Mouse (Mus musculus) CD4-positive helper T cell, adult 2 months (primary cell): Measurements from ENCODE around the gene Cercam.
A peak's percentile ranks its signal among the peaks of the same experiment; 100 is the strongest.
"Not testable (repeated sequence)": the region's sequence is repeated elsewhere in the genome, so short reads cannot be mapped to it uniquely, and the experiment has no call there.

Source experiments
- DNase-seq: peaks from one replicate; pipeline ENCODE4 v3.0.0-alpha.2; 2012; ENCODE audit warnings: low read depth, missing footprints, low spot score

Gene Cercam

DNA sequence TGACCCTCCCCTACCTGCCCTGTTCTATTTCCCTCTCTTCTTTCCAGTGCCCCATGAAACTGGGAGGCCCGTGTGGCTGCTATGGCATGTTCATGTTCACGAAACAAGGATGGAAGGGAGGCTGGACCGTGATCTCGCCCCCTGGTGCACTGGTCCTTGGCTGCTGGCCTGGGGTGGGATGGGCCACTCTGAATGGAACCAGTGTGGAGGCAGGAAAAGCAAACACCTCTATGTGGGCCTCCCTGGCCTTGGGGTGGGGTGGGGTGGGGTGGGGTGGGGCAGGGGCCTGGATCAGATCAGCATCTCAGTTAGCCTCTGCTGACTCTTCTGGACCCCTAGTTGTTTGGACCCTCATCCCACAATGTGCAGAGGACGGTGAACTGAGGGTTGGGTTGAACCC lies 15.2 kb upstream of the Cercam start:
- DNase-seq = no peak

DNA sequence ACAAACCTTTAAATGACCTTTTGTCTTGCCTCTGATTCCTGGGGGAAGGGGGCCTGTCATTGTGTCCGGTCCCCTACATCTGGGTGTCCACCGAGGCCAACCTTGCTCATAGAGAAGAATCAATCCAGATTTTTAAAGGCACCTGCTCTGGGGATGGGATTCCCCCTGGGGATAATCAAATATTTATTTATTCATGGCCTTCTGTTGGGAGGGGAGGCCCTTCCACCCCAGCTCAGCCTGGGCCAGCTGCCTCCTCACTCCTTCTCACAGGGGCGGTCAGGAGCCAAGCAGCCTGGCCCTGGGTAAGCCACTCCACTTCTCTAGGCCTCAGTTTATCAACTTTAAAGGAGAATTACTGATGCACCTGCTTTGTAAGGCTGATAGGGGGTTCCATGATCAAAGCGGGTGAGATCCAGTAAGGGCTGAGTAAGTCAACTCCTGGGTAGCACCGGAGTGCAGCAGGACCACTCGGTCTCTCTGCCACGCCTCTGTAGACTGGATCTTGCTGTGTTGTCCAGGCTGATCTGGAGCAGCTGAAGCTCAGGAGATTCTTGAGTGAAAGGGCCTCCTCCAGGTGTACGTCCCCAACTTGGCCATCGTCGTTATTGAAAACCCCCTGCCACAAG lies 13.3 kb upstream of the Cercam start:
- no peak for DNase-seq

DNA sequence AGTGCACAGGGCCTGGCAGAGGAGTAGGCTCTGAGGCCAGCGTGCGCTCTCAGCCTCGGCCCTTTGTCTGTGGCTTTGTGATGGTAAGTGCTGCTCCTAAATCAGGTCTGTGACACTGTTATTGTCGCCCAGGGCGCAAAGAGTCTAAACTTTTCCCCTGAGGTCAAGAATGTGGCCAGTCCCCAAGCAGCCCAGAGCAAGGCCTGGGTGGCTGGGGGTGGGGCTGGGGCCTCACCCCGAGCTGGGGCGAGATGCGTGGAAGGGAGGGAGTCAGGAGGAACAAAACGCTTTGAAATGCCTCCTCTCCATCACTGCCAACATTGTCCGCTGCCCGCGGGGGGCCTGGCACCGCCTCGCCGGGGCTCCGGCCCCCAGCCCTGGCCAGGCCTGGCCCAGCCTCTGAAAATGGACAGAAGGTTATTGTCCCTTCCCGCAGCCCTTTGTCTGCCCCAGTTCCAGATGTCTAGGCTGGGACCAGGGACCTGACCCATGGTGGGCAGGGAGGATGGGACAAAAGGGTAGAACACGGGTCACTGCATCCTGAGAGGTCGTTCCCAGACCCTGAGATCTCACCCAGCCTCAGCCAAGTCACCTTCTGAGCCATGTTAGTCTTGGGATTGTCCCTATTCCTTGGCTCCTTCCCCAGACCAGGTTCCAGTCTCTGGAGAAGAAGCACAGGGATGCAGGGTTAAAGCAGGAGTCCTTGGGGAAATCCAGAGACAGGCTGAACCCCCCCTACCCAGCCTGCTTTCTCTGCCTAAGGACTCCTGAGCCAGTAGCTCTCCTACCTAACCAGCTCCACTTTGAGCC lies 12.3 kb upstream of the Cercam start:
- DNase-seq = no peak

DNA sequence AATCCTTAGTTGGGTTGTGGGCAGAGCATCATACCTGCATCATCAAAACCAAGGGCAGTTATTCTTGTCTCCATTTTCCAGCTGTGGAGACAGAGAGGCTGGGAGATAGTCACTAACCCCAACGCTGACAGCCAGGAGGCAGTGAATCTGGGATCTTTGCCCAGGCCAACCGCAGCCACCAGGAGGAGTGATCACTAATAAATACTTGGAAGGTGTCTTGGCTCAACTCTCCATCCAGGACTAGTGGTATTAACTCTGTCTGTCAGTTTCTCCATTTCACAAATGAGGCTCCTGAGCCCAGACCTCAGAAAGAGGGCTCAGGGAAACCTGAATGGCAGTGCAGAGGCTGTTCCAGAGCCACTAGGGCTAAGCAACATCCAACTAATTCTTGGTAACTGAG lies 11.6 kb upstream of the Cercam start:
- DNase-seq = no peak

DNA sequence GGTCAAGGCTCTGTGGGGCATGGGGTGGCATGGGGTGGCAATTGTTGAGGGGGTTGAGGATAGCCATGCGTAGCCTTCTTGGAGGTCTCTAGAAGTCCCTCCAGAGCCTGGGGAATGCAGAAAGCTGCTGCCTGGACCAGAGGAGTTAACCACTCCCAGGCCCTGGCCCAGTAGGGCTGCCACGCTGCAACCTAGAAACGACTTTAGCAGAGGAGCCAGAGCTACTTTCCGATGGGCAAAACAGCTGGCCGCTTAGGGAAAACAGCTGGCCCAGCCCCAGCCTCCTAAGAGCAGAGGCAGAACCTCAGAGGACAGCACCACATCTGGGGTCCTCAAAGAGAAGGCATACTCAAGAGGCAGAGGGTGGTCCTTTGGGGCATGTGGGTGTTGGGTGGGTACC lies 11.0 kb upstream of the Cercam start:
- no peak for DNase-seq

DNA sequence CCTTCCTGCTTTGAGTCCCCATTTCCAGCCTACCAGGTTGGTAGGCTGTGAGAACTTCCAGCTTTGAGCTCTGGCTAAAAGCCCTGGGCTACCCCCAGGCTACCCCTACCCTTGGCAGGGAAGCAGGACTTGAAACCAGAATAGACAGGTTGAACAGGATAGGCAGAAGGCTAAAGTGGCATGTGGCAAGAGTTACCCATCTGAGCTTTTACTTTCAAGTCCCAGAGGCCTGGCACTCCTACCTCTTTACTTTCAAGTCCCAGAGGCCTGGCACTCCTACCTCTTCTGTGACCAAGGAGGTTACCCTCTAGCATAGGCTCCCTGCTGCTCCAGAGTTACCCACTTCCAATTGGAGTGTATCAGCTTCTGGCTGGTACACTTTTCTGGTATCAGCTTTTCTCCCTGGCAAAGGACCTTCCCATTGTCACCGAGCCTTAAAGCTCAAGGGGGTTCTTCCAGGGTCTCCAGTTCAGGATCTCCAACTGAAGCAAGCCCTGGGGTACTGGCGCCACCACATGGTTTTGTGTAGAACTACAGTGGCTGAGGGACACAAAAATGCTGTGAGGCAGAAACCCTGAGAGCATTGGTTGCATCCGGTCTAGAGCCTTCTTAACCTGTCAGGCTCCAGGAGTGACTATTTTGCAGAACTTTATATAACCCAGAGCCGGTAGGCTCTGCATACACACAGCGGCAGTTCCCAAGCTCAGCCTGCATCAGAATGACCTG lies 10.1 kb upstream of the Cercam start:
- peak; percentile 46 for DNase-seq

DNA sequence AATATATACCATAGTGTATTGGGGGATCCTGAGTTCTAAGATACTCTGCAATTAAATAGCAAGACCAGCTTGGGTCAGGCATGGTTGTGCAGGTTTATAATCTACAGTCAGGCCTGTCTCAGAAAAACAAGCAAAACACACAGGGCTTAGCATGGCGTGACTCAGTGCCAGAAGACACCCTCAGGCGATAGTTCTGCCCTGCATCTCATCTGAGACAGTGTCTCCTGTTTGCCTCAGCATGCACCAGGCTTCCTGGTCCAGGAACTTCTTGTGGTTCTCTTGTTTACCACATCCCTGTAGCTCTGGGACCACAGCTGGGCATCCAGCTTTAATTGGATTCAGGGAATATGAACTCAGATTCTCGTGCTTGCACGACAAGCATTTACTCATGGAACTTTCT lies 3.8 kb upstream of the Cercam start:
- no peak for DNase-seq

DNA sequence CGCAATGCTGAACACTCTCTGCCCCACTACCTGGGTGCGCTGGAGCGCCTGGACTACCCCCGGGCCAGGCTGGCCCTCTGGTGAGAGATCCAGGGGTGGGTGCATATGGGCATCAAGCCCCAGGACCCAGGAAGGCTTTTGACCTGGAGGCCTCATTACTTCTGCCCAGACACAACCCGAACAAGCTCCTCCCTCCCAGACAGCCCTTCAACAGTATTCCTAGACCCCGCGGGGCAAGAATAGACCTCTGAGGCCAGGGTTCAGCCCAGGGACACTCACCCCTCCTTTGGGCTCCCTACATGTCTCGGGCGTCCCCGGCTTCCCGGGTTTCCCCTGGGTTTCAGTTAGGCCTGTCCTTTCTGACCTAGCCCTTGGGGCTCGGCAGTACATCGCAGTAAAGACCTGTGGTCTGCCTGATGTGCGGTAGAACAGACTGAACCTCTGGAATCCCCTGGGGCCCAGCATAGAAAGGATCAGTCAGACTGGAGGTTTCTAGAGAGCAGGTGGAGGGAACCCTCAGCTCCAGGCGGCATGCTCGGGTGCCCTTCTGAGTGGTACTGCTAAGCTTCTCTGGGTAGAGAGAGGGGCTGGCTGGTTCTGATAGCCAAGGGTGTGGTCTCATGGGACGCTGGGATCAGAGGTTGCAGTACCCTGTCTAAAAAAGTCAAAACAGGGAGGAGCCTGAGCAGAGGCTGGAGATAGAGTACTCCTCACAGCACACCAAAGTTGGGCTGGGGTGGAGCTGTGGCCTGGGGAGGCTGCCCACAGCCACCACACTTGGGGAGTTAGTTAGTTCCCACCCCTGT lies 885 bp downstream of the Cercam start:
- DNase-seq = peak; percentile 71

DNA sequence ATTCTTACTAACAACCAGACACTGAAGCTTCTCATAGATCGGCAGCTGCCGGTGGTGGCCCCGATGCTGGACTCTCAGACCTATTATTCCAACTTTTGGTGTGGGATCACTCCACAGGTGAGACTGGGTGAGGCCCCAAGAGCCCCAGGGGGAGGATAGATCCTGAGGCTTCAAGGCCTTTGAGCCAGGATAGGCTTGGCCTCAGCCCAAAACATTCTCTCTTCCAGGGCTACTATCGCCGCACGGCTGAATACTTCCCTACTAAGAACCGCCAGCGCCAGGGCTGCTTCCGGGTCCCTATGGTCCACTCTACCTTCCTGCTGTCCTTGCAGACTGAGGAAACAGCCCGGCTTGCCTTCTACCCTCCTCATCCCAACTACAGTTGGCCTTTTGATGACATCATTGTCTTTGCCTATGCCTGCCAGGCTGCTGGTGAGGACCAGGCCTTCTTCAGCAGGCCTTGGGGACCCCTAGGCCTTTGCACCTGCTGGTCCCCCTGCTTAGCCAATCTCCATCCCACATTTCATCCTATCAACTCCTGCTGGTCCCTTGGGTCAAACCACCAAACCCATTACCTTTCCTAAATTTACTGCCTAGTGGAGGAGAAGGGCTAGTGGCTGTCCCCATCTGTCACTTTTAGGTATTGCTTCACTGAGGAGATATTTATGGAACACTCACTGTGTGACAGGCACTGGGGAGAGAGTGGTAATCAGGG lies 3.8 kb downstream of the Cercam start:
- no peak for DNase-seq

DNA sequence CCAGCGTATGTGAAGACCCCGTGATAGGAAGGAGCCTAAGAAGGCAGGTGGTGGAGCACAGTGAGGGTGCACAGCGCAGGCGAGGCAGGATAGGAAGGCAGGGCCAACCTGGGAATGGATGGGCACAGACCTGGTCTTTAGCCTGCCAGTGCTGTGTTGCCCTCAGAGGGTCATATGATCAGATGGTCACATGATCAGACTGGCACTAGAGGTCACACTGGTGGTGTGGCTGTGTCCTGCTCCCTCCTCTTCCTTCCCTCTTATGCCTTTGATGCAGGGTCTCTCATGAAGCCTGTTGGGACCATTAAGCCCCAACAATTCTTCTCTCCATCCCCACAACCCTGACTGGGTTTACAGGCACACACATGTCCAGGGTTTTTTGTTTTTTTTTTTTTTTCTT lies 4.8 kb downstream of the Cercam start:
- no peak for DNase-seq

DNA sequence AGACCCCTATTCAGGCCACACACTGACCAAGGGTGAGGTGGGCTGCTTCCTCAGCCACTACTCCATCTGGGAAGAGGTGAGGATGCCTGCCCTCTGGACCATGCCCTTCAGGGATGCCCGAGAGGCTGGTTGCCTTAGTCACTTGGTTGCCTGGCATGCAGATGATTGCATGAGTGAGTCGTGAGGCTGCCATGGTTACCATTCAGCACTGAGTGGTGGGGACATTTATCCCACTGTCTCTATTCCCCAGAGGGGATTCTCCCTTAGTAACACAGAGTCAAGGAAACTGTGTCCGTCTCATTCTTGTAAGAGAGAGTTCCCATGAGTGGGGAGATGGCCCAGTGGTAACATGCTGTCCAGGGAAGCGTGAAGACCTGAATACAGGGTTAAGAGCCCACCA lies 9.1 kb downstream of the Cercam start:
- no peak for DNase-seq

DNA sequence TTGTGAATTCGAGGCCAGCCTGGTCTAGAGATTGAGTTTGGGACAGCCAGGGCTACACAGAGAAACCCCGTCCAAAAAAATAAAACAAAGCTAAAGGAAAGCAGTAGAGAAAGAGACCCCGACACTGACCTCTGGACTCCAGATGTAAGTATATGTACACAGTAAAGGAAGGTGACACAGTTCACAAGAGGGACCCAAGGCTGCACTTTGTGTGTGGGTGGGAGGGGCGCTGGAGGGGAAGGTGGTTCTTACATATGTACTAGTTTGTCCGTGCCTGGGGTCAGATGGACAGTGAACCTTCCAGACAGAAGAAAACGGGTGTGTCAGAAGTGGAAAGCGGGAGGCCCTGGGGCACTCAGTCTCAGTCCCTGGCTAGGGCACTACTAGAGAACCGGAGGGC lies 10.2 kb downstream of the Cercam start:
- no peak for DNase-seq

DNA sequence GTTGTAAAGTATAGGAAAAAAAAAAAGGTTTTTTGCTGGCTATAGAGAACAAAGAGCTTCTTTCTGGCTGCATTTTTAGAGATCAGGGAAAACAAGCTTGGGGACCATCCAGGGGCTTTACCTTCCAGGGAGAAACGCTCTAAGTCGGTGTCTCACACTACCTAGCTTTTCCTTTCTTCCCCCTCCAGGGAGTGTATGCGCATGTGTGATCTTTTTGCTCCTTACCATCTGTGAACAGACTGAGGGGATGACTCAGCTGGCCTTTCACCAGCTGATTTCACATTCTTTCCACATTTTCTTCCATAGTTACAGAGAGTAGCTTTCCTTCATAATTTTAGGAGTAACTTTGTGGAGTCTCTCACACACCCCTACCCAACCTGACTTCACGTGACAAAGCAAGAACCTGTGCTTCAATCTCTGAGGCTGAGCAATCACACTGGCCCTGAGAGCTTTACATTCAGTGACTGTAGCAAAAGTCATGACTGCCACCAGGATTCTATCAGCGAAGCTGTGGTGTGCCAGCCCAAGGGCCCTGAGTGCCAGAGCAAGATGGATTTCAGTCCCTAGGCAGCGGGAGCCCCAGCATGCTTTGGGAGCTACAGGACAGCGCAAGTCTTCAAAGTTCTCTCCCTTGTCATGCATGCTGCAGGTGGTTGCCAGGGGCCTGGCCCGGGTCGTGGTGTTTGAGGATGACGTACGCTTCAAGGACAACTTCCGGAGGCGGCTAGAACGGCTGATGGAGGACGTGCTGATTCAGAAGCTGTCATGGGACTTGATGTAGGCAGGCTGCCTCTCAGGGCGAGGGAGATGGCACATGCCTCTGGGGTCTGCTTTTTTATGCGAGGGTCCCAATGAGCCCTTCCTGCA lies 11.2 kb downstream of the Cercam start:
- no peak for DNase-seq

DNA sequence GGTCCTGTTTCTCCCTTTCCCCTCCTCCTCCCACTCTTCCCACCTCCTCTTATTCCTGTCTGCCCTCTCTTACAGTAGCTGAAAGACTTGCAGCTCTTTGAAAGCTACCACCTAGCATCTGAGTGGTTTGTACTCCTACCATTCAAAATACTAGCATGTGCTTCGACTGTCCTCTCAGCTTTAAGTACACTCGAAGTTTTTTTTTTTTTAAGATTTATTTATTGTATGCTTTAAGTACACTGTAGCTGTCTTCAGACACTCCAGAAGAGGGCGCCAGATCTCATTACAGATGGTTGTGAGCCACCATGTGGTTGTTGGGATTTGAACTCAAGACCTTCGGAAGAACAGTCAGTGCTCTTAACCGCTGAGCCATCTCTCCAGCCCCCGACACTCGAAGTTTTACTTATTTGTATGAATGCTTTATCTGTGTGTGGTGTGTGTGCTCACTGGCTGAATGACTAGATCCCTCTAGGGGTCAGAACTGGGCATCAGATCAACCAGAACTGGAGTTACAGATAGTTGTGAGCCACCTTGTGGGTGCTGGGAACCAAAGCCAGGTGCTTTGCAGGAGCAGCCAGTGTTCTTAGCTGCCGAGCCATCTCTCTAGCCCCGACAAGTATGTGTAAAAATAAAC lies 17.8 kb downstream of the Cercam start:
- not testable (repeated sequence) for DNase-seq

DNA sequence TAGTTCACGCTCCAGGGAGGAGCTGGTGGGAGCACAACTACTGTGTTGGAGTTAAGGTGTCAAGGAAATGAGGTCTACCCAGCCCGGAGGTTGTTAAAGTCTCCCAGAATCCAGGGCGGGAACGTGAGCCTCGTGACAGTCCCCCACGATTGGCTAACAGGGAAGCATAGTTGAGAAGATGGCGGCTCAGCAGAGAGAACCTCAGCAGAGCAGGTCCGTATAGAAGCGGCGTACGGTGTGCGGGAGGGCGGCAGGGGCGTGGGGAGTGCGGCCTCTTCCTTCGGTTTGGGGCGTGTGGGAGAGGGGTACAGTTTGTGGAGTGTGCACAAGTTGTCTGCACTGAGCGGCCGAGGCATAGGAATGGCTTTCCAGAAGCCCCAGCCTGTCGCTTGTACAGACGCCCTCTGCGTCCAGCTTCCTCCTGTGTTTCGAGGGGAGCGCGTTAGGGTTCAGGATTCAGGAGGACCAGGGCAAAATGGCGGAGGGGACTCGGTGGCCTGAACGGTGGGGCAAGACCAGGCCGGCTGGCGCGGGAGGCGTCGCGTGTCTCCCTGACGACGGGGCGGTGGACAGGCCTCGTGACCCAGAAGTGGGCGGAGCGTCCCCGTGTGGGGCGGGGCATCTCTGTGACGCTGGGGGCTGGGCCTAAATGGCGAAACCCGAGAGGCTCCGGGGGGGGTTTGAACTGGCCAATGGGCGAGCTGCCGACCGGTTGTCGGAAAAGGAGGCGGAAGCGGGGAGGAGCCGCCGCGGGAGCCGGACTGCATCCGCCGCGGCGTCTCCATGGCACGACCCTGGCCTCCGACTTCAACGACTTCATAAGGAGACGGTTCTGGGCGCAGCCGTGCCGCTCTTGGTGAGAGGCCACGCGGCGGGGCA lies 20.3 kb downstream of the Cercam start, which contains the start of gene Odf2:
Gene Odf2 (plus strand): TSS at position 156 of the 879 bp plus-strand sequence.
- peak; percentile 98 for DNase-seq

DNA sequence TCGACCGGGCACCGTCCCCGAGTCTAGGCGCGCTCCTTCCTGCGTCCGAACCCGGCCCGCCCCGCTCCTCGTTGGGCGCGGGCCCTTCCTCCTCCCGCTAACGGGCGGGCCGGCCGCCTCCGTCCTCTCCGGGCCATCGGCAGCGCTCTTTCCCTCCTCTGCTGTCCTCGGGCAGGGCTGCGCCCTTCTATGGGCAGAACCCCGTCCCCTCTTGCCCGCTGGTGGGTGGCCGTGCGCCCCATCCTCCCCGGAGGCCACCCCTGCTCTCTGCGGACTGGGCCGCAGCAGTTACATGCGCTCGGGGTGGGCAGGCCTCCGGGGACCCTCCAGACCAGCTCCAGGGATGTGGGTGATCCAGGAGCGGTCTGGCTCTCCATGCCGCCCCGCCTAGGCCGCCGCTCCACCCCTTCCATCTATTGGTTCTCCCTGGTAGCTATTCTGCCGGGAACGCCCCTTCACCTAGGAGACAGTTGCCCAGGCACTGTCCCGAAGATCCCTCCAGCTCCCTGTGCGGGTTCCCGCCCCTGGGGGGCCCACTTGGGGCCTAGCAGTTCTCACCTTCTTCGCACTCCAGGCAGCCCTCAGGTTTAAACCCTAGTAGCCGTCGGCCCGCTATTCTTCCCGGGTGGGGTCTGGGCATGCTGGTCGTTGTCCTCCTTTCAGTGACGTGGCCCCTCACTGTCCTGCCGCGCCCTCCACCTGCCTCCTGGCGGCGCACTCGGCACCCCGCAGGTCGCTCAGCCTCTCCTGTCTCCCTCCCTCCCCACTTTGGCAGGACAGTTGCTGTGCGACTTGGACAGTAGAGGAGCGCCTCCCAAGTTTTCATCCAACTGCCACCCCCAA lies 21.2 kb downstream of the Cercam start:
- peak; percentile 75 for DNase-seq

DNA sequence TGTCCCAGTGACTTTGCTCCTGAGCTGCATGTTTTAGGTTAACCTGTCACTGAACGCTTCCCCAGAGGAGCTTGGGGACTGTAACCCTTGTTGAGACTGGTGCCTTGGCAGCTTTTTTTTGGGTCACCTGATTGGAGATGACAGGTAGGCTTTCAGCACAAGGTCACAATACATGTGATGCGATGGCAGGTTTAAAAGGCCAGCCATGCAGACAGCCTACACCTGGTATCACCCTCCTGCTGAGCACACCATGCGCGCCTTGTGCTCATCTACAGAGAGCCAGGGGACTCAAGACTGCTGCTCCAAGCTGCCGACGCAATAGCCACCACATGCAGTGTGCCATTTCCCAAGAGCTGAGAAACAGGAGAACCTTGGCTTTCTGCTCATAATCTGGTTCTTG lies 22.8 kb downstream of the Cercam start:
- no peak for DNase-seq

DNA sequence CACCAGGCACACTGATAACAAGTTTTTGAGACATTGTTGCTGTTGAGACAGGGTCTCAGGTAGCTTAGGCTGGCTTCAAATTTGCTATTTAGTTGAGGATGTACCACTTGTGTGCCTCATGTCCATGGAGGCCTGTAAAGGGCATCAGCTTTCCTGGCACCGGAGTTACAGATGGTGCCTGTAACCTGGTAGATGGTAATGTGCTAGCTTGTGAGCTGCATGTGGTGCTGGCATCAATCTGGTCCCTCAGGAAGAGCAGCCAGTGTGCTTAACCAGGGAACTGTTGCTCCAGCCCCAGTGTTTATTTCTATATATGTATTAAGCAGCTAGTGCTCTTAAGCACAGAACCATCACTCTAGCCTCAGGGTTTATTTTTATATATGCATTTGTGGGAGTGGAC lies 27.1 kb downstream of the Cercam start:
- DNase-seq = no peak
